Mouse (Mus musculus) embryonic facial prominence, embryonic 10.5 days (tissue): ENCODE measurements around the gene Csf3r. TPM values are rescaled to one million over a fixed set of nuclear protein-coding genes. Genes with fewer than 3 reads are reported as not detected.

ENCODE experiments used
- DNase-seq: peaks from one replicate; pipeline ENCODE4 v3.0.0-alpha.2; 2017; ENCODE audit warnings: low spot score
- H3K27ac ChIP-seq: fragments of 300-500 bp; sonication (generic); replicated peaks from 2 replicates; pipeline ENCODE4 v1.5.1; 2016; ENCODE audit warnings: mild to moderate bottlenecking
- H3K27me3 ChIP-seq: fragments of 300-500 bp; sonication (generic); replicated peaks from 2 replicates; pipeline ENCODE4 v1.6.1; 2016; ENCODE audit warnings: low read depth, mild to moderate bottlenecking; ENCODE audit not compliant: poor library complexity, severe bottlenecking
- H3K36me3 ChIP-seq: fragments of 300-500 bp; sonication (generic); replicated peaks from 2 replicates; pipeline ENCODE4 v1.6.1; 2016; ENCODE audit warnings: mild to moderate bottlenecking, moderate library complexity
- H3K4me1 ChIP-seq: fragments of 300-500 bp; sonication (generic); 2 replicates; pipeline ENCODE4 v1.6.1; 2016
- H3K4me3 ChIP-seq: fragments of 300-500 bp; sonication (generic); 2 replicates; pipeline ENCODE4 v1.5.1; 2016; ENCODE audit warnings: mild to moderate bottlenecking, moderate library complexity
- H3K9me3 ChIP-seq: fragments of 300-500 bp; sonication (generic); 2 replicates; pipeline ENCODE4 v1.6.1; 2016; ENCODE audit warnings: mild to moderate bottlenecking
- WGBS: fragments of 180-500 bp; shearing (Covaris S2); methylation state at CpG from one replicate; pipeline ENCODE4 v1.1.7; 2016; 5-methylcytosine and 5-hydroxymethylcytosine counted together
- polyA plus RNA-seq: library from polyadenylated mRNA; unstranded; fragments of >200 nt; fragmentation: Nextera tagmentation; extraction: Ambion mirVana; gene quantifications from 2 replicates; pipeline ENCODE4 v1.2.1, GENCODE M21; 2016

Csf3r gene
- polyA plus RNA-seq, 1 experiment from 2014 or later, result 0.54 TPM

GRCm38 (mm10) chr4:126017676-126018332 is 6.5 kb upstream of the Csf3r start:
- 84% methylated on average over 7 of the region's 7 CpGs for WGBS
- H3K4me3 ChIP-seq, result no peak overlapping the region
- no peaks in the 10 kb centered on the region for H3K27me3 ChIP-seq

DNA sequence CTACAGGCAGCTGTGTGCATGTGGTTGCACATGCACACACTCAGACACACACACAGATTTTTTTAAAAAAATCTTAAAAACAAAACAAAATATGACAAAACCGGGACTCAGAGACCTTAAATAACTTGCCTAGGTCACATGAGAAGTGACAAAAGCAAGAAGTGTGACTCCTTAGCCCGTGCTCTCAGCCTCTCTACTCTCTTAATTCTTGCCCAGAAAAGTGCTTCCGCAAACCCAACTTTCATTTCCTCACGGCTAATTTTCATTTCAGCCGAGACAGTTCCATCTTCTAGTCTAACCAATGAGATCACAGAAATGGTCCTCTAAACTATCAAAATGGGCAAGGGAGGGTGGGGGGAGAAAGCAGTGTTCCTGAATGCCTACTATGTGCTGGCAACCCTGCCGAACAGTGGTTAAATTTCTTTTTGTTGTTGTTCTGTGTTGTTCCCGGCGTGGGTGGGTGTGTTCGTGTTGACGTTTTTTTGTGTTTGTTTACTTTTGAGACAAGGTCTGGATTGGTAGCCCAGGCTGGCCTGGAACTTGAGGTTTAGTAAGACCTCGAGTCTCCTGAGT is 5.3 kb upstream of the Csf3r start:
- H3K27ac ChIP-seq, result no peak overlapping the region
- H3K27me3 ChIP-seq, result no peaks in the 10 kb centered on the region
- H3K4me3 ChIP-seq, result no peak overlapping the region
- WGBS, result 82% methylated on average over 11 of the region's 11 CpGs
- H3K4me1 ChIP-seq, result no peaks in the 10 kb centered on the region; the same call in 1 of the 2 replicates
- no peaks in the 10 kb centered on the region for H3K36me3 ChIP-seq
- no peak for DNase-seq
- no peaks in the 10 kb centered on the region for H3K9me3 ChIP-seq

More at GRCm38 (mm10) chr4:126017676-126018332, 6.5 kb upstream of the Csf3r start:
- no peak overlapping the region for H3K27ac ChIP-seq
- no peak for DNase-seq
- H3K9me3 ChIP-seq, result no peaks in the 10 kb centered on the region
- no peaks in the 10 kb centered on the region; the same call in 1 of the 2 replicates for H3K4me1 ChIP-seq
- H3K36me3 ChIP-seq, result no peaks in the 10 kb centered on the region

- 92% methylated on average over 5 of the region's 5 CpGs for WGBS
- H3K36me3 ChIP-seq, result no peaks in the 10 kb centered on the region
- no peak overlapping the region for H3K27ac ChIP-seq
- no peak for DNase-seq
- no peaks in the 10 kb centered on the region for H3K9me3 ChIP-seq
- no peak overlapping the region for H3K4me3 ChIP-seq
- no peaks in the 10 kb centered on the region for H3K27me3 ChIP-seq
- H3K4me1 ChIP-seq, result no peaks in the 10 kb centered on the region
Observed at GRCm38 (mm10) chr4:126025801-126026200, 1.5 kb downstream of the Csf3r start.

DNA sequence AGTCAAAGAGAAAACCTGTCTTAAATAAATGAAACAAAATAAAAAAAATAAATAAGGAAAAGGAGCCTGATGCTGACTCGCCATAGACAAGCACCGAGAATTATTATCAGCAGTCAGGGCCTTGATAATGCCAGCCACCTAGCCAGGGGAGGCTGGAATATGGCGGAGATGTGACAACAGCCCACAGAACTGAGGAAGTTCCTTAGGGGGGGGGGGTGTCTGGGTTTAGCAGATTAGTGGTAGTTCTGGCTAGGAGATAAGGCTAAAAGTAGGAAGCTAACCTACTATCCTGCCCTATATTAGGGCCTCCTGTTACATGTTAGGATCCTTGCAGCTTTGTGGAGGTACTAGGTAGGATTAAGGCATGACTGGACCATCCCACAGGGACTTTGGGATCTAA is 3.6 kb downstream of the Csf3r start:
- WGBS, result 80% methylated on average over 3 of the region's 3 CpGs
- no peaks in the 10 kb centered on the region for H3K27me3 ChIP-seq

DNA sequence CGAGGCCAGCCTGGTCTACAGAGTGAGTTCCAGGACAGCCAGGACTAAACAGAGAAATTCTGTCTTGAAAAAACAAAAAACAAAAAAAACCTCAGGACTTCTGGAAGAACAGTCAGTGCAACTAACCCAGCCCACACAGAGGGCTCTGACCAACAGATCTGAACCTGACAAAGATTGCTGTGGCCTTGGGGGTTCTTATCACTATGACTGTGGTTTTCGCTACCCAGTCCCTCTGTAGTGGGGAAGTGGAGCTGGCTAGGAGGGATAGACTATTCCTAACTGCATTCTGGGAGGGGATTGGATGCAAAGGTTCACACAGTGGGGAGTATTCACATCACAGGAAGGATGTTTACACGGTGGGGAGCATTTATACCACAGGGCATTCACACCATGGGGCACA is 4.7 kb downstream of the Csf3r start:
- Histone ChIP-seq H3K27ac (no peak overlapping the region), H3K9me3 (no peaks in the 10 kb centered on the region), H3K4me1 (no peaks in the 10 kb centered on the region), H3K27me3 (no peaks in the 10 kb centered on the region), H3K36me3 (no peaks in the 10 kb centered on the region), H3K4me3 (no peak overlapping the region)
- 69% methylated on average over 3 of the region's 3 CpGs for WGBS
- no peak for DNase-seq

More for the DNA sequence above, 3.6 kb downstream of the Csf3r start:
- no peak for DNase-seq
- Histone ChIP-seq H3K4me3 (no peak overlapping the region), H3K36me3 (no peaks in the 10 kb centered on the region), H3K9me3 (no peaks in the 10 kb centered on the region), H3K27ac (no peak overlapping the region), H3K4me1 (no peaks in the 10 kb centered on the region)

DNA sequence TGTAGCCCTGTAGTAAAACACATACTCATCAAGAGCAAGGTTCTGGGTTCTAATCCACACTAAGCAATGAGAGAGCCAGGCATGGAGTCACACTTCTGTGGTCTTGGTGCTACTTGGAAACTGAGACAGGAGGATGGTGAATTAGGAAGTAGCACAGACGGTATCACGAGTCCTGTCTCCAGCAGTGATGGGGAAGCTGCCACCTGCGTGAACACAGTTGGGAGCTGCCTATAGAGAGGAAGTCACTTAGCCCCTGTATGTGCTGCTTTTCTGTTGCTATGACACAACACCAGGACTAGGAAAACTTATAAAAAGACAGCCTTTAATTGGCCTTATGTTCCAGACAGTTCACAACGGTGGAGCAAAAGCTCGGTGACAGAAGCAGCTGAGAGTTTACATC is 6.4 kb downstream of the Csf3r start:
- Histone ChIP-seq H3K27me3 (no peaks in the 10 kb centered on the region), H3K27ac (no peak overlapping the region), H3K4me3 (no peak overlapping the region), H3K9me3 (no peaks in the 10 kb centered on the region), H3K4me1 (no peaks in the 10 kb centered on the region), H3K36me3 (no peaks in the 10 kb centered on the region)
- 83% methylated on average over 5 of the region's 5 CpGs for WGBS
- no peak for DNase-seq

- Histone ChIP-seq H3K36me3 (no peaks in the 10 kb centered on the region), H3K27ac (no peak overlapping the region), H3K4me3 (no peak overlapping the region), H3K4me1 (0 out of 2 replicates have a peak, but pooled peaks cover 3% of the 10 kb centered on the region), H3K27me3 (no peaks in the 10 kb centered on the region), H3K9me3 (no peaks in the 10 kb centered on the region)
- 84% methylated on average over 5 of the region's 5 CpGs for WGBS
- DNase-seq, result no peak
Observed at GRCm38 (mm10) chr4:126035413-126035812, 11.1 kb downstream of the Csf3r start.

- peak; percentile 92 for DNase-seq
- under 1% methylated on average over 56 of the region's 56 CpGs for WGBS
- Histone ChIP-seq H3K36me3 (peaks cover 34% of the 10 kb centered on the region), H3K4me1 (peaks cover 15% of the 10 kb centered on the region), H3K27me3 (no peaks in the 10 kb centered on the region), H3K9me3 (no peaks in the 10 kb centered on the region), H3K27ac (peak within 1 kb of the TSS; percentile 90), H3K4me3 (peak within 1 kb of the TSS; percentile 90)
Observed at GRCm38 (mm10) chr4:126046851-126047585, 22.7 kb downstream of the Csf3r start, which contains the start of gene Mrps15. TSS of gene Mrps15 (plus strand) at chr4:126046925.

DNA sequence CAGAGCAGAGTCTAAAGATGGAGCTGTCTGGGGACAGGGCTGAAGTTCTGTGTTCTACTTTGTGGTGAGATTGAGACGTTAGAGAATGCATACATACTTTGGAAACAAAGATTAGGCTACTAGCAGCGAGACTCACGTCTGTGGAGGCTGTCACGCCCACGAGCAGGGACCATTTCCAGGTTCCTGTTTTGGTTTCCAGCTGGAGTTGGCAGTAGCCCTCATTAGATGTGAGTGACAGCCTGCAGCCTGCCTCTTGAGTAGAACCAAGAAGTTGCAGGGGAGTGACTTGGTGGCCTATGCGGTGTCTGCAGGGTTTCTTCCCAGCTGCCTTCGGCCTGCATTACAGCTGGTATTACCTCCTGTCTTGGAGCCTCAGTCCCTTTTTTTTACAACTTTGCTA is 27.3 kb downstream of the Csf3r start:
- Histone ChIP-seq H3K4me3 (no peak overlapping the region), H3K27me3 (no peaks in the 10 kb centered on the region), H3K27ac (no peak overlapping the region), H3K4me1 (peaks cover 15% of the 10 kb centered on the region), H3K9me3 (no peaks in the 10 kb centered on the region), H3K36me3 (peaks cover 80% of the 10 kb centered on the region)
- no peak for DNase-seq
- 87% methylated on average over 7 of the region's 7 CpGs for WGBS

GRCm38 (mm10) chr4:126057207-126058133 is 33.1 kb downstream of the Csf3r start:
- no peaks in the 10 kb centered on the region for H3K27me3 ChIP-seq

GRCm38 (mm10) chr4:126058134-126058996 is 34.0 kb downstream of the Csf3r start, which contains the start of gene Oscp1:
TSS of gene Oscp1 (plus strand) at chr4:126058565.
- under 1% methylated on average over 57 of the region's 57 CpGs for WGBS
- H3K27me3 ChIP-seq, result no peaks in the 10 kb centered on the region
- peaks cover 34% of the 10 kb centered on the region for H3K36me3 ChIP-seq
- H3K27ac ChIP-seq, result peak within 1 kb of the TSS; percentile 86
- peak within 1 kb of the TSS; percentile 80 for H3K4me3 ChIP-seq
- H3K4me1 ChIP-seq, result peaks cover 20% of the 10 kb centered on the region
- DNase-seq, result peak; percentile 94
- H3K9me3 ChIP-seq, result no peaks in the 10 kb centered on the region

More at GRCm38 (mm10) chr4:126057207-126058133, 33.1 kb downstream of the Csf3r start:
- Histone ChIP-seq H3K9me3 (no peaks in the 10 kb centered on the region), H3K4me3 (peak overlapping the region; percentile 80), H3K36me3 (peaks cover 43% of the 10 kb centered on the region), H3K27ac (peak overlapping the region; percentile 86), H3K4me1 (peaks cover 20% of the 10 kb centered on the region)
- whole genome bisulfite sequencing, result 17% methylated on average over 19 of the region's 19 CpGs
- DNase-seq, result no peak
